Mouse (Mus musculus): Measurements from ENCODE around the gene Rnf128. TPM values are rescaled to one million over a fixed set of nuclear protein-coding genes. Genes with fewer than 3 reads are reported as not detected.
"Not testable (repeated sequence)": the region's sequence is repeated elsewhere in the genome, so short reads cannot be mapped to it uniquely, and the experiment has no call there.

The Rnf128 gene
- 10 to 100 TPM; 13.5 to 14.3 TPM for total RNA-seq (2021)
- long read RNA-seq, experiment 1, transcript Rnf128-201 (7 exons, 2,750 nt): major isoform, 25 of 26 reads
- long read RNA-seq, experiment 1, partial matches to known transcripts: 1 of 26 reads
- long read RNA-seq, experiment 1, other reads (novel, unspliced or antisense): 0 of 26 reads
- long read RNA-seq, experiment 2, transcript Rnf128-201 (7 exons, 2,750 nt): major isoform, 26 of 27 reads
- long read RNA-seq, experiment 2, partial matches to known transcripts: 1 of 27 reads
- long read RNA-seq, experiment 2, other reads (novel, unspliced or antisense): 0 of 27 reads

GRCm38 (mm10) chrX:139562925-139563461 lies at the start of gene Rnf128:
Gene Rnf128 (plus strand): TSS chrX:139563316.
- DNase-seq: no peak
- intact Hi-C loops (cut with DNase I; ENCODE audit: low total_unique reads): no loop called here

- intact Hi-C loops (cut with DNase I; ENCODE audit: low total_unique reads): no loop called here
- no peak for DNase-seq
Measured at GRCm38 (mm10) chrX:139516156-139516555, 47.0 kb upstream of the Rnf128 start.

- intact Hi-C loops (cut with DNase I; ENCODE audit: low total_unique reads): no loop called here
- DNase-seq: no peak
Measured at GRCm38 (mm10) chrX:139519251-139519650, 43.9 kb upstream of the Rnf128 start.

GRCm38 (mm10) chrX:139524303-139525091 lies 38.6 kb upstream of the Rnf128 start:
- intact Hi-C loops (cut with DNase I; ENCODE audit: low total_unique reads): no loop called here
- DNase-seq: no peak

GRCm38 (mm10) chrX:139525724-139526123 lies 37.4 kb upstream of the Rnf128 start:
- intact Hi-C loops (cut with DNase I; ENCODE audit: low total_unique reads): no loop called here

GRCm38 (mm10) chrX:139526984-139527383 lies 36.1 kb upstream of the Rnf128 start:
- DNase-seq: no peak
- intact Hi-C loops (cut with DNase I; ENCODE audit: low total_unique reads): no loop called here

More at GRCm38 (mm10) chrX:139525724-139526123, 37.4 kb upstream of the Rnf128 start:
- DNase-seq: no peak

GRCm38 (mm10) chrX:139529678-139530077 lies 33.4 kb upstream of the Rnf128 start:
- intact Hi-C loops (cut with DNase I; ENCODE audit: low total_unique reads): no loop called here
- DNase-seq: no peak

- intact Hi-C loops (cut with DNase I; ENCODE audit: low total_unique reads): no loop called here
- no peak for DNase-seq
Measured at GRCm38 (mm10) chrX:139532293-139532692, 30.8 kb upstream of the Rnf128 start.

- intact Hi-C loops (cut with DNase I; ENCODE audit: low total_unique reads): no loop called here
- no peak for DNase-seq
Measured at GRCm38 (mm10) chrX:139537641-139538397, 25.3 kb upstream of the Rnf128 start.

GRCm38 (mm10) chrX:139543726-139544125 lies 19.4 kb upstream of the Rnf128 start:
- no peak for DNase-seq
- intact Hi-C loops (cut with DNase I; ENCODE audit: low total_unique reads): no loop called here

- no peak for DNase-seq
- intact Hi-C loops (cut with DNase I; ENCODE audit: low total_unique reads): no loop called here
Measured at GRCm38 (mm10) chrX:139550456-139550855, 12.7 kb upstream of the Rnf128 start.

- intact Hi-C loops (cut with DNase I; ENCODE audit: low total_unique reads): no loop called here
- DNase-seq: no peak
Measured at GRCm38 (mm10) chrX:139552090-139552489, 11.0 kb upstream of the Rnf128 start.

GRCm38 (mm10) chrX:139562255-139562924 lies 726 bp upstream of the Rnf128 start:
- DNase-seq: no peak
- intact Hi-C loops (cut with DNase I; ENCODE audit: low total_unique reads): no loop called here

- DNase-seq: no peak
- intact Hi-C loops (cut with DNase I; ENCODE audit: low total_unique reads): no loop called here
Measured at GRCm38 (mm10) chrX:139570054-139570453, 6.9 kb downstream of the Rnf128 start.

- intact Hi-C loops (cut with DNase I; ENCODE audit: low total_unique reads): no loop called here
- DNase-seq: no peak
Measured at GRCm38 (mm10) chrX:139578649-139579278, 15.6 kb downstream of the Rnf128 start.

- intact Hi-C loops (cut with DNase I; ENCODE audit: low total_unique reads): no loop called here
- no peak for DNase-seq
Measured at GRCm38 (mm10) chrX:139583616-139584015, 20.5 kb downstream of the Rnf128 start.

GRCm38 (mm10) chrX:139586676-139587075 lies 23.6 kb downstream of the Rnf128 start:
- DNase-seq; intact Hi-C loops (cut with DNase I; ENCODE audit: low total_unique reads): not testable (repeated sequence)

- intact Hi-C loops (cut with DNase I; ENCODE audit: low total_unique reads): no loop called here
Measured at GRCm38 (mm10) chrX:139596404-139596803, 33.3 kb downstream of the Rnf128 start.

More at GRCm38 (mm10) chrX:139596404-139596803, 33.3 kb downstream of the Rnf128 start:
- DNase-seq: no peak
